Mouse (Mus musculus): Measurements from ENCODE around the gene Syce1l. TPM values are rescaled to one million over a fixed set of nuclear protein-coding genes. Genes with fewer than 3 reads are reported as not detected.

Gene Syce1l
- total RNA-seq (2023) = not detected

GRCm38 (mm10) chr8:113642926-113643325, at the start of gene Syce1l:
Syce1l (plus strand) TSS chr8:113643213.

GRCm38 (mm10) chr8:113634670-113635591, 8.1 kb upstream of the Syce1l start, which contains the start of gene Mon1b:
Mon1b (plus strand) TSS chr8:113635587.

Other genes with a start within 250 kb of the Syce1l start
- gene Mon1b, start 7.6 kb upstream of the Syce1l start, total RNA-seq (2023) = 10 to 100 TPM; 19.9 to 22.8 TPM
- not detected for gene Adamts18, start 205.5 kb downstream of the Syce1l start, total RNA-seq (2023)

Data from monocyte, adult 59 days (primary cell).